Mouse (Mus musculus) retina, postnatal 1 day (tissue): ENCODE data around the gene Setd2.

ENCODE experiments used
- DNase-seq: peaks from one replicate; pipeline ENCODE4 v3.0.0-alpha.2; 2012

Setd2 gene

GRCm38 (mm10) chr9:110654726-110655650, 122.6 kb downstream of the Setd2 start:
- no peak for DNase-seq

- DNase-seq = no peak
These were observed 123.2 kb downstream of the Setd2 start for GRCm38 (mm10) chr9:110655651-110656007.

GRCm38 (mm10) chr9:110656249-110657221, 124.1 kb downstream of the Setd2 start, which contains the start of gene Ccdc12:
Ccdc12 (plus strand) TSS chr9:110656503.
- DNase-seq = peak; percentile 99

DNA sequence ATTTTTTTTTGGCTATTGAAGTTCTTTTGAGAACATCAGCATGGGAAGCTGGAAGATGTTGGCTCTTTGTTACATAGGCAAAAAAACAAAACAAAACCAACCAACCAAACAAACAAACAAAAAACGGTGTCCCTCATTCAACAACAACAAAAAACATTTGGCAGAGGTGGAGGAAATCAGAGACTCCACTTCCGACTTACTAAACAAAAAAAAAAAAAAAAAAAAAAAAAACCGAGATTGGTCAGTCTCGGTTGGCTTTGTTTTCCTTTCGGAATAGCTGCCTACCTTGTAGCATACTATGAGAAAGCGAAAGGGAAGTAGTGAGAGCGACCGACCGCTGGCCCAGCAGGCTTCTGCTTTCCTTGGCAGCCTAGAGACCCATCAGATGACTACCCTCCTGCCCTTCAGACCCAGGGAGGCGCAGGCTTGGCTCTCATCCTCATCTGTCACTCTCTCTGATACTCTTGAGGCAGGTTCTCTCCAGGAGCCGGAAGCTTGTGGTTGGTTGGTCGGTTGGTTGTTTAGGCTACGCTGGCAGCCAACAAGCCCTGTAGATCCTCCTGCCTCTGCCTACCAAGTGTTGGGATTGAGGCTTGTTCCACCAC, 125.2 kb downstream of the Setd2 start:
- no peak for DNase-seq

GRCm38 (mm10) chr9:110659521-110659920, 127.1 kb downstream of the Setd2 start:
- no peak for DNase-seq

DNA sequence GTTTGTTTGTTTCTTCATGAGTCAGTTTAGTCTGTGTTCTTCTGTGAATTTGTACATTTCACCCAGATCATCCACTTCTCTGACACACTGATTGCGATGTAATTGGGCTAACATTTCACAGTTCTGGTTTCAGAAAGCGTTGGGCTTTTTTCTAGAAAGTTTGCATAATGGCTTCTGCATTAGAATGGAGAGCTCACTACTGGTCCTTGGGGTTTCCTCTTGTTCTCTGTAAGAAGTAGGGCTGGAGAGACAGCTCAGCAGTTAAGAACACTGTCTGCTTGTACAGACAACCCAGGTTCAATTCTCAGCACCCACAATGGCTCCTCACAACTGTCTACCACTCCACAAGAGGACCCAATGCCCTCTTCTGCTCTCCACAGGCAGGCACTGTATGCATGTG, 127.8 kb downstream of the Setd2 start:
- no peak for DNase-seq

DNA sequence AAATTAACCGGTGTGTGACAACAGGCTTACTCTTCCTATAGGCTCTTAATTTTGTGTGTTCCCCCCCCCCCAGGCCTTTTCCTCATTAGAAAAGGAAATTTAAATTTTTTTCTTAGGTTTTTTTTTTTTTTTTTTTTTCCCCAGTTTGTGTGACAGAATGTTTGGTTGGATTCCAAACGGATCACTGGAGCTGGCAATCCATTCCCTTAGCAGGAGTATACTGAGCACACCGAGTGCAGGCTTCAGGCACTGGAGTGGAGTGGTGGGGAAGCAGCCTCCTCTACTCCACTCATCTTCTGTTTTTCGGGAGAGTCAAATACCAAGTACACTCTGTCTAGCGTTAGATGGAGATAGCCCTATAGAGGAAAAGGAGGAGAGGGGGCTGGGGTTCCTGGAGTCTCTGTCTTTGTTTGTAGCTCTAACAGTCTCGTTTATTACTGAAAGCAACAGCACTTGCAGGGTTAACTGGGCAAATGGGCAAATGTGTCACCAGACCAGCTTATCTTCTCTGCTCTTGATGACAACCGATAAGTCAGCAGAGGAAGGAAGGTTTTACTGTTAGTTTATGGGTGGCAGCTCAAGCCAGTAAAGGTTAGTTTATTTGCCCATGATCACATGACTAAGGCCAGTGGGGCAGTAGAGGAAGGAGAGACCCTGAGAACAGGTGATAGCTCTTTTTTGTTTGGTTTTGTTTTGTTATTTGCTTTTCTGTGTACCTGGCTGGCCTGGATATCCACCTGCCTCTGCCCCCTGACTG, 128.6 kb downstream of the Setd2 start:
- no peak for DNase-seq

GRCm38 (mm10) chr9:110662844-110663243, 130.4 kb downstream of the Setd2 start:
- DNase-seq = no peak

DNA sequence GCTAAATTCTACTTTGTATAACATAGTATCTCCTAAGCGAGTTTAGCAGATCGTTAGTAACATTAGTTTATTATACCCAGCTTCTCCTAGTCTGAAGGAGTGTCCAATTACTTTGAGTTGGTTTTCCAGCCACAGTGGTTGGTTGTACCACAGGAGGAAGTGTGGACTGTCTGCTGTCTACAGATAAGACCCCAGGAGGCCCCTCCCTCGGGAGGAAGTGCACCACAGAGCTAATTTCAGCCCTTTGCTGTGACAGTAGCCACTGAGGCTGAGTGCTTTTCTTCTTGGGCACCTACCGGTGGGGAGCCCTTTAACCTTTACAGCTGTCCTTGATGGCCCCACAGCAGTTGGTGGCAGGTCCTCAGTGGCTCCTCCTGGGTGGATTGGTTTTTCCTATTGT, 133.5 kb downstream of the Setd2 start:
- DNase-seq = no peak

GRCm38 (mm10) chr9:110666374-110666773, 134.0 kb downstream of the Setd2 start:
- DNase-seq = no peak

DNA sequence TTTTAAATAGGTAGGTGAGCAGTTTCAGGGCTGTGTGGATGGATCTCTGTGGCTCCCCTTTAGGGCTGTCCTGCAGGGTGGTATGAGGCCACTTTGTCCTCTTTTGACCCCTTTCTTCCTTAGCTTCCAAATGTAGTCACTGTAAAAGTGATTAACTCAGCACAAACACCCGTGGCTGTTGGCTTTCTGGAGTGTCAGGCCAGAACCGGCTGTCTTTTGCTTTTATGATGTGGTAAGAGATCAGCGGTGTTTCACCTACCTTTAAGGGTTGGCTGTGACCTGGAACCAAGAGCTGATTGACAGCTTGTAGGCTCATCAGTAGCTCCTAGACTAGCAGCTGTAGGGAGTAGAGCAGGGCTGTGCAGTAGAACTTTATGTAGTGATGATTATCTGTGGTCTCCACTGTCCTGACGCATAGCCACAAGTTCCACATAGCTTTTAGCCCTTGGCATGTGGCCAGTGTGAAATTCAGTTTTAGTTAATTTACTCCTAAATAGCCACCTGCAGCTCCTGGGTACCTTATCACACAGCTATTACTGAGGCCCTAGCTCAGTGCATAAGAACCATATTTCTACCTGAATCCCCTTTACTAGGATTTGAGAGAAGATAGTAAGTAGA, 134.9 kb downstream of the Setd2 start:
- no peak for DNase-seq
